Mouse (Mus musculus) olfactory bulb, adult 2 months (tissue): ENCODE measurements around the gene Dlgap1.

Experiments used
- CTCF ChIP-seq: fragments of 200-500 bp; IDR thresholded peaks from 2 replicates; pipeline ENCODE4 v1.5.1; 2012; ENCODE audit warnings: low read depth, mild to moderate bottlenecking, low read length, moderate library complexity; ENCODE audit not compliant: insufficient read depth
- POLR2A ChIP-seq: fragments of 200-500 bp; IDR thresholded peaks from 2 replicates; pipeline ENCODE4 v1.6.1; 2012; ENCODE audit warnings: mild to moderate bottlenecking, low read depth, low read length, moderate library complexity; ENCODE audit not compliant: insufficient read depth

- TF ChIP-seq CTCF (no peak), POLR2A (no peak)
These were observed 721.3 kb downstream of the Dlgap1 start for GRCm38 (mm10) chr17:70690174-70690573.
